Mouse (Mus musculus) testis, adult 2 months (tissue): ENCODE measurements around the gene Abcb9. TPM values are rescaled to one million over a fixed set of nuclear protein-coding genes. Genes with fewer than 3 reads are reported as not detected.

Experiments used
- H3K27ac ChIP-seq: fragments of 200-500 bp; 2 replicates; pipeline ENCODE4 v1.5.1; 2012; ENCODE audit warnings: low read depth, low read length; ENCODE audit not compliant: control insufficient read depth, insufficient read depth
- H3K27me3 ChIP-seq: fragments of 200-500 bp; 2 replicates; pipeline ENCODE4 v1.6.1; 2012; ENCODE audit warnings: mild to moderate bottlenecking, low read length, moderate library complexity; ENCODE audit not compliant: control insufficient read depth, insufficient read depth
- H3K36me3 ChIP-seq: fragments of 200-500 bp; 2 replicates; pipeline ENCODE4 v1.6.1; 2012; ENCODE audit warnings: mild to moderate bottlenecking, low read length; ENCODE audit not compliant: control insufficient read depth, insufficient read depth
- H3K4me1 ChIP-seq: fragments of 200-500 bp; 2 replicates; pipeline ENCODE4 v1.6.1; 2012; ENCODE audit warnings: low read length; ENCODE audit not compliant: control insufficient read depth, insufficient read depth
- H3K4me3 ChIP-seq: fragments of 200-500 bp; 2 replicates; pipeline ENCODE4 v1.5.1; 2012; ENCODE audit warnings: low read depth, mild to moderate bottlenecking, low read length, moderate library complexity, mixed read lengths; ENCODE audit not compliant: control insufficient read depth
- CTCF ChIP-seq: fragments of 200-500 bp; IDR thresholded peaks from 2 replicates; pipeline ENCODE4 v1.5.1; 2012; ENCODE audit warnings: low read depth, mild to moderate bottlenecking, inconsistent platforms, low read length, moderate library complexity; ENCODE audit not compliant: control insufficient read depth, insufficient read depth, insufficient replicate concordance
- POLR2A ChIP-seq: fragments of 200-500 bp; IDR thresholded peaks from 2 replicates; pipeline ENCODE4 v1.6.1; 2012; ENCODE audit warnings: low read depth, mild to moderate bottlenecking, inconsistent platforms, low read length, moderate library complexity; ENCODE audit not compliant: control insufficient read depth
- polyA plus RNA-seq: library from polyadenylated mRNA; depleted of rRNA; stranded (reverse); fragments of >200 nt; gene quantifications from 2 replicates; pipeline ENCODE4 v1.2.3, GENCODE M21; 2012

Gene Abcb9
- polyA plus RNA-seq, 1 experiment = 21.6 TPM

DNA sequence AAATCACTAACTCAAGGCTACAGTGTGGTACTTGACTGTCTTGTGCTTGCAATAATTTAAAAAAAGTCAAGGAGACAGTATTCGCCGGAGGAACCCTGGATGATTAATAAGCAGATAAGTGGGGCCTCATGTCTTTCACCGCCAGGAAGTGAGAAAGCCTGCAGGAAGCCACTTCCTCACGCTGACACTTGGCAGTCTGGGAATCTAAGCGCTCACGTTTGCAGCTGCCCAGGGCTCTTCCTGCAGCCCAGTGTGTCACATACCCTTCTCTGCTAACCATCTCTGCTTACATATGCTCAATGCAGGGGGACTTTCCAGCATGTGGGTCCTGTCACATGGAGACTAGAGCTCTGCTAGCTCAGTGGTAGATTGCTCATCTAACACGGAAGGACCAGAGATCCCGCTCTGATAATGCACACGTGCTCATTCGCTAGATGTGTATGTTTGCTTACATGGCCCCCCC lies 20.7 kb downstream of the Abcb9 start:
- H3K4me3 ChIP-seq = no peak overlapping the region
- H3K27ac ChIP-seq = no peak overlapping the region
- TF ChIP-seq CTCF (no peak), POLR2A (no peak)
- no peaks in the 10 kb centered on the region for H3K27me3 ChIP-seq
- H3K36me3 ChIP-seq = no peaks in the 10 kb centered on the region; the same call in 1 of the 2 replicates
- H3K4me1 ChIP-seq = no peaks in the 10 kb centered on the region

DNA sequence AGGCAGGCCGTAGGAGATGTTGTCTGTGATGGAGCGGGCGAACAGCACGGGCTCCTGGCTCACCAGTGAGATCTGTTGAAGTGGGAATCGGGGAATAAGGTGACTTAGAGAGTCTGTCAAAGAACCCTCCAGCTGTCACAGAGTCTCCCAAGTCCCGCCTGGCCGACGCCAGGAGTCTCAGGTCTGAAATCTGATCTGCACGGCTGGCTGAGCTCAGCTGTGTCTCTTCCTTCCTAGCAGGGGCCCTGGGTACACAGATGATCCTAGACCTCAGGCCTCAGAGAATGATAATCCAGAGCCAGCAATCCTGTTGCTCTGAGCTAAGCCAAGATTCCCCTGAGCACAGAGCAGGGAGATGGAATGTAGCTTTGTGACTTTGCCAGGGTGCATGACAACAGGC lies 21.9 kb downstream of the Abcb9 start:
- H3K4me1 ChIP-seq = no peaks in the 10 kb centered on the region

DNA sequence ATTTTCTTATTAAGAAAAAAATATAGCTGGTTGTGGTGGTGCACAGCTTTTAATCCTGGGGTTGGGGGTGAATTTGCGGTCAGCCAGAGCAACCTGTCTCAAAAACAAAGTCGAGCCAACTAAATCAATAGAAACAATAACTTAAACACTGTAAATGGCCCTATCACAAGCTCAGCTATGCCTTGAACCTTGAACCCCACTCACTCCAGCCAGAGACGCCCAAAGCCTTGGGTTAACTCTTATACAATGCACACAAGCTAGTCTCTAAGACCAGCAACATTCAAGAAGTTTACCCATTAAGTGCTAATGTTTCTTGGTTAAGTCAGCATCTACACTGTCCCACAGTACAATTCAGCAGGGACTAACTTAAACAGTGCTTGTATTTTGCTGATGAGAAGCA lies 25.9 kb downstream of the Abcb9 start:
- H3K4me3 ChIP-seq = no peak overlapping the region
- TF ChIP-seq CTCF (no peak), POLR2A (no peak)
- H3K27me3 ChIP-seq = no peaks in the 10 kb centered on the region
- H3K36me3 ChIP-seq = no peaks in the 10 kb centered on the region; the same call in 1 of the 2 replicates
- no peak overlapping the region for H3K27ac ChIP-seq
- no peaks in the 10 kb centered on the region for H3K4me1 ChIP-seq

More for the DNA sequence above, 21.9 kb downstream of the Abcb9 start:
- H3K36me3 ChIP-seq = no peaks in the 10 kb centered on the region; the same call in 1 of the 2 replicates
- no peak overlapping the region for H3K27ac ChIP-seq
- no peak overlapping the region for H3K4me3 ChIP-seq
- H3K27me3 ChIP-seq = no peaks in the 10 kb centered on the region
- no peak for TF ChIP-seq CTCF
- TF ChIP-seq POLR2A = no peak

DNA sequence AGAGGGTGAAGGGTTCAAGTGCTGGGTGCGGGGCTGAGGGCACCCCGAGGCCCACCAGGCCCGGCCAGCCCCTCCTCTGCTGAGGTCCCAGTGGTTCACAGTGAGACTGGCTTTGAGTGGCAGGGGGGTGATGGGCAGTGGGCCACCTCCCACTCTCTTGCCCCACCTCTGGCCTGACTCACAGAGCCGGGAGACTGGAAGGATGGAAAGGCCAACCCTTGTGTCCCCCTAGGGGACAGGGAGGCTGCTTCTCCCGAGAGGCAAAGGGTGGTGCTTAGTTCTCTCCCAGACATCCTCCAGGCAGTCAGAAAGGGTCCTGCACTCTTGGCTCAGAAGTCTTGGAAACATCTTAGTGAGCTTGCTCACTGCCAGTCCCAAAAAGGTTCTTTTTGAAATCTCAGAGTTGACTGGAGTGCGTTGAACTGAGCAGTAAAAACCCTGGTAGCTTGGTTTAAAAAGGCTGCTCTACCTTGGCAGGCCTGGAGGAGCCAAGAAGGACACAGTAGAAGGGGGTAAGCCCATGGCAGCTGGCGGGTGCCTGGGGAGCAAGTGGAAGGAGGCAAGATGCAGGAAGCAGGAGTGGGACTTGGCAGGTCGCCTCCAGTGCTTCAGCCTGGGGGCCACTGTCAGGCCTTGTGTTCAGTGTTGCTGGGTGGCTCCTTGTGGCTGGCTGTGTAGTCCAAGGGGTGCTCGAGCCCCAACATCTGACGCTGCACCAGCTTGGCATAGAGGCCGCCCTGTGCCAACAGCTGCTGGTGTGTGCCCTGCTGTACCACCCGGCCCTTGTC lies 33.4 kb downstream of the Abcb9 start:
- Histone ChIP-seq H3K4me3 (no peak overlapping the region), H3K36me3 (no peaks in the 10 kb centered on the region), H3K27me3 (no peaks in the 10 kb centered on the region), H3K4me1 (no peaks in the 10 kb centered on the region), H3K27ac (no peak overlapping the region)
- no peak for TF ChIP-seq POLR2A
- no peak for TF ChIP-seq CTCF

DNA sequence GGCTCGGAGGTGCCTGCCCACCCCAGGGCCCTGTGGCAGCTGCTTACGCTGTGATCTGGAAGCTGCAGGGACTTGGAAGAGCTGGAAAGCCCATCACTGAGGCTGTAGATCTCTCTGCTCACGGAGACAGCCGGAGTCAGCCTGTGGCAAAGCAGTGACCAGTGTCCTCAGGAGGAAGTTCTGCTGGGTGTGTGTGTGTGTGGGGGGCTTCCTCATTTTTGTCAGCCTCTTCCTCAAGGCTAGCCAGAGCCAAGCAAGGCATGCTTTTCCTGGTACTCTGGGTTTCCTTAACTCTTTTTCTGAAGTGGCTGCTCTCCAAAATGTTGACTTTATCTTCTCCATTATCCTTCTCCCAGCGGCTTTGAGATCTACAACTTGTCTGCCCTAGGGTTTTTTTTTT lies 35.9 kb downstream of the Abcb9 start:
- Histone ChIP-seq H3K4me1 (no peaks in the 10 kb centered on the region), H3K36me3 (no peaks in the 10 kb centered on the region), H3K27ac (no peak overlapping the region), H3K27me3 (no peaks in the 10 kb centered on the region), H3K4me3 (no peak overlapping the region)
- TF ChIP-seq POLR2A = no peak
- TF ChIP-seq CTCF = no peak

DNA sequence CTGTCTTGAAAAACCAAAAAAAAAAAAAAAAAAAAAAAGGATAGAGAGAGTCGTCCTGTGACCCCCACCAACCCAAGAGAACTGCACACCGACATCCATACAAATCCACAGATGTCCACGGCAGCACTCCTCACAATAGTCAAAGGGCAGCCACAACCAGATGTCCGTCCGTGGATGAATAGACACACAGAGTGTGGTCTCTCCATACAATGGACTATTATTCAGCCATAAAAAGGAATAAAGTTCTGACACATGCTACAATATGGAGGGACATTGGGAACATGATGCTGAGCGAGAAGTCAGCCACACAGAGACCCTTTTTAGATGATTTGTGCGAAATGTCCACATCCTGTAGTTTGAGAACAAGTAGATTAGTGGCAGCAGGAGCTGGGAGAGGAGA lies 36.8 kb downstream of the Abcb9 start:
- H3K36me3 ChIP-seq = no peaks in the 10 kb centered on the region
- H3K27me3 ChIP-seq = no peaks in the 10 kb centered on the region
- TF ChIP-seq POLR2A (no peak), CTCF (no peak)
- H3K4me3 ChIP-seq = no peak overlapping the region
- no peaks in the 10 kb centered on the region for H3K4me1 ChIP-seq
- H3K27ac ChIP-seq = no peak overlapping the region

DNA sequence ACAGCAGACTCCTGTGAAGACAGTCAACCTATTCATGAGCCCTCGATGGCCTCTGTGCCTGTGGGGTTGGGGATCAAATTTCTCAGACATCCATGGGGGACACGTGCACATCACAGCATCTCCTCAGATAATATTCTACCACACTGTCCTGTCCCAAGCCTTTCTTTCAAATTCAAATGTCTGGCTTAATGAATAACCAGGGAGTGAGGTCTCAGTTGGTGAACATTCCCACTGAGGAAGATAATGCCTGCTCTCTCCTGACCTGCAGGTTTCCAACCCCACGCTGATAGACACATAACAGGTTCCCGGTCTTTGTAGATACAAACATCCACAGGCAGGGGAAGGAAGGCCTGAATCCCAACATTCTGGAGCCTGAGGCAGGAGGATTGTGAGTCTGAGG lies 38.6 kb downstream of the Abcb9 start:
- Histone ChIP-seq H3K4me3 (no peak overlapping the region), H3K27me3 (no peaks in the 10 kb centered on the region), H3K36me3 (no peaks in the 10 kb centered on the region), H3K27ac (no peak overlapping the region), H3K4me1 (no peaks in the 10 kb centered on the region)
- TF ChIP-seq POLR2A (no peak), CTCF (no peak)
